Mouse (Mus musculus) bone marrow macrophage, adult 2 months (primary cell): ENCODE data around the gene Lnx2. TPM values are rescaled to one million over a fixed set of nuclear protein-coding genes. Genes with fewer than 3 reads are reported as not detected.

Source experiments
- H3K27ac ChIP-seq: 2 replicates; pipeline ENCODE4 v1.5.1; 2012; ENCODE audit warnings: low read depth, low read length; ENCODE audit not compliant: insufficient read depth
- H3K4me1 ChIP-seq: 2 replicates; pipeline ENCODE4 v1.6.1; 2012; ENCODE audit warnings: low read length; ENCODE audit not compliant: control insufficient read depth, insufficient read depth
- H3K4me3 ChIP-seq: 2 replicates; pipeline ENCODE4 v1.5.1; 2012; ENCODE audit warnings: mild to moderate bottlenecking, low read length, moderate library complexity; ENCODE audit not compliant: insufficient read depth
- CTCF ChIP-seq: IDR thresholded peaks from 2 replicates; pipeline ENCODE4 v1.5.1; 2012; ENCODE audit warnings: low read depth, mild to moderate bottlenecking, low read length, moderate library complexity
- POLR2A ChIP-seq: IDR thresholded peaks from 2 replicates; pipeline ENCODE4 v1.6.1; 2012; ENCODE audit warnings: mild to moderate bottlenecking, low read depth, low read length, borderline replicate concordance
- polyA plus RNA-seq: library from polyadenylated mRNA; stranded (reverse); fragments of >200 nt; gene quantifications from 2 replicates; pipeline ENCODE4 v1.2.4, GENCODE M21; 2012; ENCODE audit not compliant: missing spikeins, insufficient read depth, insufficient read length

Lnx2 gene
- polyA plus RNA-seq, 1 experiment: 7.4 TPM

DNA sequence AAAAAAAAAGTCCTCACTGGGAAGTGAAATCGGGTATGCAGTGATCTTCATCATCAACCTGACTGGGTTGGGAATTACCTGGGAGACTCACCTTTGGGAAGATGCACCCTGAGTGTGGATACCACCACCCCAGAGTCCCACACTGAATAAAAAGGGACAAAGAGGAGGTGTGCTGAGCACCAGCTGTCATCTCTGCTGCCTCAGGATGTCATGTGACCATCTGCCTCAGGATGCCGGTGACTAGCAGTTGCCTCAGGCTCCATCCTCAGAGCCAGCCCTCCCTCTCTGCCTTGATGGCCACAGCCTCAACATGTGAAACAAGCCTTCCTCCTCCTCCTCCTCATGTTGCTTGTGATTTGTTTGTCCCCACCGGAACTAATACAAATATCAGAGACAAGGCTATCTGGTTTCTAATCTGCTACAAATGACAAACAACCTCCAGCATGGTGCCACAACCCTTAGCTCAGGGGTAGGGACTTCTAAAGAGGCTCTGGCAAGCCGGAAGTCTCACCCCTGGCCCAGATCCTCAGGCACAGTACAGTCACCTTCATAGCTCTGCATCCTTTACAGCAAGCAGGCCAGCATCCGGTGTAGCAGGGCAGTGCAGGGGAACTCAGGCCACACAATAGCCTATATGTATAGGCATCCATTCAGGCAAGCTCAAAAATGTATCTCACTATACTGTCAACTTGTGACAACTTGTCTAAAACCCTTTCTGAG lies 54.7 kb downstream of the Lnx2 start:
- no peak overlapping the region for H3K4me3 ChIP-seq
- no peak overlapping the region for H3K27ac ChIP-seq
- peaks cover 2% of the 10 kb centered on the region; the same call in 1 of the 2 replicates for H3K4me1 ChIP-seq
- no peak for TF ChIP-seq CTCF
- no peak for TF ChIP-seq POLR2A

DNA sequence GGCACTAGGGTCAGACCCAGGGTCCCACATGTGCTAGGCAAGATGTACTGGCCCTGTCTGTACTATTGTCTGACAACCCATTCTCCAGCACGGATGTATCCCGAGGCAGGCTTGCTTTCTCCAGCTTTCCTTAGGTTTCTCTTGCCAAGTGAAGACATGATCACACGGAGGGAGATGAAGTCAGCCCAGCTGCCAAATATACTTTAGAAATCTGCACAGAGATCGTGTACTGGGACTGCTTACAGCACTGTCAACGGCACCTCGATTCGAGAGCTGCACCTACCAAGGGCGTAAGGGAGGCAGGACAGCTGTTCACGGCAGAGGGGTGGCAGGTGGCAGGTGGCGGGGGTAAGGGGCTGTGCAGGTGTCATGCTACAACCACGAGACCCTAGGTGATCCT lies 55.8 kb downstream of the Lnx2 start:
- Histone ChIP-seq H3K4me3 (no peak overlapping the region), H3K4me1 (peaks cover 2% of the 10 kb centered on the region; the same call in 1 of the 2 replicates), H3K27ac (no peak overlapping the region)
- TF ChIP-seq CTCF: no peak
- TF ChIP-seq POLR2A: no peak

DNA sequence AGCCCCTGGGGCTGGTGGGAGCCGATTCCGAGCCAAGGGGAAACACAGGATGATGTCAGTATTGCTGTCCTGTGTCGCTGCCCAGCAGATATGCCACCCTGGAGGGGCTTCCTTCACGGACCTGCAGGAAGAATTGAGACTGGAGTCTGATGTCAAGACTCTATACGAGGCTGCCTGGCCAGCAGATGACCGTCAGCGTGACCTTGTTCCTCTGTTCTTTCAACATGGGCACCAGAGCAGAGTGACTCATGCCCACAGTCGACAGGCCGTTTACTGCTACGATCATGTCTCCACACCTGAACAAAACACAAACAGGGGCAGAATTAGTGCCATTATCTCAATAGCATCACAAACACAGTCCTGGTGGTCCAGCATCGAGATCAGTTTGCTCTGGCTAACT lies 57.6 kb downstream of the Lnx2 start:
- Histone ChIP-seq H3K4me3 (no peak overlapping the region), H3K4me1 (peaks cover 3% of the 10 kb centered on the region), H3K27ac (no peak overlapping the region)
- TF ChIP-seq CTCF: no peak
- TF ChIP-seq POLR2A: no peak

DNA sequence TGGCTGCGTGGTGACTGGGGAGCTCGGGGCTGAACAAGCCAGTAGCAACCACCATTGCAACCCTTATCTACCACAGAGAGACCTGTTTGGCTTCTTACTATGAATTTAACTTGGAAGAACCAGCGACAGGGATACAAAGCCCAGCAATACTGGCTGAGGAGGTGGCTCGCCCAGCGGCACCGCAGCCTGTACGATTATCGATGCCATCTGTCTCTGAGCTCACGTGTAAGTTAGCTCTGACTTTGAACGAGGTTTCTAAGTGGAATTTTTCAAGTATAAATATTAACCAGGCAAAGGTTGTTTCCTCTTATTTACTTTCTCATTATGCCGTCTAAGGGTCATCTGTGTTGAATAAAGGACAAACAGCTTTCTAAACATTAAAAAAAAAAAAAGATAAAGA lies 58.9 kb downstream of the Lnx2 start:
- TF ChIP-seq CTCF: no peak
- no peak for TF ChIP-seq POLR2A
- no peak overlapping the region for H3K4me3 ChIP-seq
- H3K4me1 ChIP-seq: peaks cover 3% of the 10 kb centered on the region
- no peak overlapping the region for H3K27ac ChIP-seq

DNA sequence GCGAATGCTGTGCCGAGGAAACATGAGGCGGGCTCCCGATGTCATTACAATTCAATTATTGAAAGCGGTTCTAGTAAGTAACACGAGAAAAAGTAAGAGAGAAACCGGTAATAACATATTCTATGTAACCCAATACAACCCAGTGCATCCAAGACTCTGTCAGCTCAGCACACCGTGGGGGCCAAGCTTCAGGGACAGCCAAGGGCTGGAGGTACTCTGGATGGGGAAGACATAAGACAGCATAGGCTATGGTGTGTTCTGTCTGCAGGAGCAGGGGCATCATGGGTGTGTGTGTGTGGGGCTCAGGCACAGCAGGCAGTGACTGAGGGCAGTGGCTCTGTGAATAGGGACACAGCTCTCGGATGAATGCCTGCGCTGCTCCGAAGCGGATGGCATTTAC lies 59.8 kb downstream of the Lnx2 start:
- no peak overlapping the region for H3K27ac ChIP-seq
- no peak overlapping the region for H3K4me3 ChIP-seq
- peaks cover 3% of the 10 kb centered on the region for H3K4me1 ChIP-seq
- no peak for TF ChIP-seq POLR2A
- no peak for TF ChIP-seq CTCF

DNA sequence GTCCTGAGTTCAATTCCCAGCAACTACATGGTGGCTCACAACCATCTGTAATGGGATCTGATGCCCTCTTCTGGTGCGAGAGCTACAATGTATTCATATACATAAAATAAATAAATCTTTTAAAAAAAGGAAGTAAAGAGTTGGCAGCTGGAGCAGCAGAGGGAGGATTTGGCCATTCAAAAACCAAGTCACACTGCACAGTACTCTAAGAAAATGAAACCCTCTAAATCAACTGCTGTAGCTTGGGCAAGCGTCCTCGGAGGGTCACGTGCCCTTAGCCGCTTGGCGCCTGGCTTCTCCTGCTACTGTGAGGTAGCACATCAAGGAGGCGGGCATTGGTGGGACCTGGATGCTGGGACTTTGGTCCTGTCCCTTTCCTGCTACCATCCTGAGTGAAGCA lies 61.2 kb downstream of the Lnx2 start:
- H3K27ac ChIP-seq: no peak overlapping the region
- no peak for TF ChIP-seq CTCF
- no peak for TF ChIP-seq POLR2A
- H3K4me3 ChIP-seq: no peak overlapping the region
- peaks cover 3% of the 10 kb centered on the region for H3K4me1 ChIP-seq

DNA sequence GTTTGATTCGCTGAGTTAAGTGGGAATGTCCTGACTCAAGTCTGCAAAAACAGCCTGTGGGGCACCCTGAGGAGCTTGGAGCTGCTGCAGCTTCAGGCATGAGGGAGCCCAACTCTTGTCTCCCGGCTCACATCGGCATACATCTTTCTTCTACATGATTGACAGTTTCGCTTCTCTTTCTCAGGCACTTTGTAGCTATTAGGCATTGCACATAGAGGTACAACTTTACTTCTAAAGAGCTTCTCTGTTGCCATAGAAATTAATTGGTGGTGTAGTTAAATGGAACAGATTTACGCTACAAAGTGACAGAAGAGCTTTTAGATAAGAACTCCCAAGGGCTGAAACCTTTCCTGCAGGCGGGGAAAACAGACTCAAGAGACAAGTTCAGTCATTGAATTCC lies 62.5 kb downstream of the Lnx2 start:
- no peak for TF ChIP-seq CTCF
- no peak for TF ChIP-seq POLR2A
- Histone ChIP-seq H3K27ac (no peak overlapping the region), H3K4me3 (no peak overlapping the region), H3K4me1 (peaks cover 3% of the 10 kb centered on the region)

DNA sequence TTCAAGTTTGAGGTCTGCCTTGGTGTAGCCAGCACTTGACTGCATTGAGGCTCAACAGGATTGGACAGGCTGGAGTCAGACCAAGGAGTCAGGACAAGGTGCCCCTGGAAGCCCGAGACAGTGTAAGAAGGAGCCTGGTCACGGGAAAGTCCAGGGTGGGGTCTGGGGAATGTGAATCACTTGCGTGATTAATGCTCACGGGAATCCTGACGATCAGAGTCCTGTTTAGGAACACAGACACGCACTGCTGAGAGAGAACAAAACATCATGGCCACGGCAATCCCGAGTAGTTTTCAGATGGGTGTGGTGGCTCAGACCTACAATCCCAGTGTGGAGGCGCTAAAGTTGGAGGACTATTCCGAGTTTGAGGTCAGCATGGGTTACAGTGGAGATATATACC lies 65.1 kb downstream of the Lnx2 start:
- Histone ChIP-seq H3K4me3 (no peak overlapping the region), H3K27ac (no peak overlapping the region), H3K4me1 (peaks cover 3% of the 10 kb centered on the region)
- TF ChIP-seq POLR2A (no peak), CTCF (no peak)

DNA sequence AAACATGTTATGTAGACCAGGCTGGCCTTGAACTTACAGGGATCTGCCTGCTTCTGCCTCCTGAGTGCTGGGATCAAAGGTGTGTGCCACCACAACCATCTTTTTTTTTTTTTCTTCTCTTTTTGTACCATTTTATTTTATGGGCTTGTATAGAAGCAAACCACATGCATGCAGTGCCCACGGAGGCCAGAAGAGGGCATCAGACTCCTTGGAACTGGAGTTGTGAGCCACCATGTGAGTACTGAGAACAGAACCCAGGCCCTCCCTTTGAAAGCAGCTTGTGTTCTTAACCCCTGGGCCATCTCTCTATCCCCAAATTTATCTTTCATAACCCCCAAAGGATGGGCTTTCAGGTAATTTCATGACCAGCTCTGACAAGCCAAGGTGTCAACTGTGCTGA lies 73.1 kb downstream of the Lnx2 start:
- Histone ChIP-seq H3K4me1 (no peaks in the 10 kb centered on the region), H3K27ac (no peak overlapping the region), H3K4me3 (no peak overlapping the region)
- TF ChIP-seq CTCF (no peak), POLR2A (no peak)

DNA sequence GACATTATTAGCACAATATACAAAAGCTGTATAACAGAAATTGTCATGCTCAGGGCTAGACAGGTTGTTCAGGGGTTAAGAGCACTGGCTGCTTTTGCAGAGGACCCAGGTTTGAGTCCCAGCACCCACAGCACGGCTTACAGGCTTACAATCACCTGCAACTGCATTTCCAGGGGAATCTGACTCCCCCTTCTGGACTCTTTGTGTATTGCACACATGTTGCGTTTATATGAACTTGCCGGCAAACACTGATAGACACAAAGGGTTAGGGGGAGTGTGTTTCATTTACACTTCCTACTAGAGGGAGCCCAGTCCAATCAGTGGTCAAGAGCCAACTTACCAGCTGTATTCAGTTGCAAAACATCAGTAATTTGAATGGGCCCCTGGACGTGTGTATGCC lies 75.1 kb downstream of the Lnx2 start:
- no peak overlapping the region for H3K27ac ChIP-seq
- TF ChIP-seq POLR2A (no peak), CTCF (no peak)
- H3K4me1 ChIP-seq: no peaks in the 10 kb centered on the region
- no peak overlapping the region for H3K4me3 ChIP-seq

DNA sequence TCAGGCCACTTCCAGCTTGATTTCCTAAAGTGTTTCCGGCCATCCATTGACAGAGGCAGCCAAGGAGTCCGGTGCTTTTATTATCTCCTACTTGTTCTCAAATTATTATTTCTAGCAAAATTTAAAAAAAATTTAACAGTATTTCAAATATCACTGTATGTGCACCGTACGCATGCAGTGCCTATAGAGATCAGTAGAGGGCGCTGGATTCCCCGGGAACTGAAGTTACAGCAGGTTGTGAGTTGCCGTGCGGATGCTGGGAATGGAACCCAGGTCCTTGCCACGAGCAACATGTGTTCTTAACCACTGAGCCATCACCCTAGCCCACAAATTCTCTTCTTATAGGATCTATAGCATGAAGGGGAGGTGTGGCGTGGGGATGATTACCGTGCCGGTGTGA lies 77.6 kb downstream of the Lnx2 start:
- no peak overlapping the region for H3K4me3 ChIP-seq
- H3K27ac ChIP-seq: no peak overlapping the region
- TF ChIP-seq CTCF: no peak
- TF ChIP-seq POLR2A: no peak

More for the DNA sequence above, 77.6 kb downstream of the Lnx2 start:
- H3K4me1 ChIP-seq: no peaks in the 10 kb centered on the region
